In the genomic region with DNA sequence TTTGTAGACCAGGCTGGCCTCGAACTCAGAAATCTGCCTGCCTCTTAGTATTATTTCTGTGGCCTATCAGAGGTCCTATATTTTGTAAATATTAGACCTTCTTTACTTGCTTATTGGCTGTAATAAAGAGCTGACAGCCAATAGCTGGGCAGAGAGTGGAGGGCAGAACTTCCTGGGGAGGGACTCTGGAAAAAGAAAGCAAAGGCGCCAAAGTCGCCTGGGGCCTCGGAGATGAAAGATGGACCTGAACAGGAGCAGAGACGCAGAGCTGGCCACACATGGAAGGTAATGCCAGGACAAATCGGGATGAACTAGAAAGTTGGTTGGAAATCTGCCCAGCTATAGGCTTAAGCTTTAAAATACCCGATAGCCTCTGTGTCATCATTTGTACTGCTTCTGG, we compare ENCODE assay signal across 9 mouse cellular contexts. TPM values are rescaled to one million over a fixed set of nuclear protein-coding genes. Genes with fewer than 3 reads are reported as not detected.
DNase-seq lines count a peak whose midpoint lies in the region; ATAC-seq lines count a peak whose summit lies in the region.
"Had no signal": no experiment of that assay in that cellular context is flagged by ENCODE, and none has a peak within 500 bp of the region (broad histone marks: within the 10 kb centered on the region; RNA-seq: fewer than 3 reads in every experiment).

No protein-coding gene starts in this region.

- H3K4me1 ChIP-seq in intestine, embryonic 15.5 days (replicated peaks): no peaks in the 10 kb centered on the region
- no peaks in the 10 kb centered on the region for H3K4me1 ChIP-seq in midbrain, embryonic 15.5 days
- H3K4me1 ChIP-seq: hindbrain, embryonic 15.5 days had no signal

- 74% methylated on average over 7 of the region's 7 CpGs for WGBS in intestine, embryonic 15.5 days
- whole genome bisulfite sequencing in midbrain, embryonic 15.5 days: 80% methylated on average over 7 of the region's 7 CpGs

- DNase-seq in B cell, adult 2 months: peak; percentile 69 to 70
- DNase-seq in T-cell, adult 2 months (ENCODE audit: low spot score): peak; percentile 59
- peak; percentile 16 to 31 for DNase-seq in kidney, postnatal 4 days
- peak; percentile 73 for DNase-seq in naive thymus-derived CD4-positive, alpha-beta T cell, adult 2 months (ENCODE audit: low read depth)
- DNase-seq in right cerebral cortex, postnatal 25 days: no peak
- DNase-seq in right cerebral cortex, adult 2 months (ENCODE audit: low spot score in 2 of 2): no peak

- no peak for ATAC-seq in intestine, embryonic 15.5 days
- no peak for ATAC-seq in midbrain, embryonic 15.5 days (replicated peaks)

- H3K27me3 ChIP-seq in intestine, embryonic 15.5 days (replicated peaks): no peaks in the 10 kb centered on the region
- H3K27me3 ChIP-seq in midbrain, embryonic 15.5 days (replicated peaks): no peaks in the 10 kb centered on the region
- H3K27me3 ChIP-seq: hindbrain, embryonic 15.5 days had no signal

- no peak overlapping the region for H3K9ac ChIP-seq in intestine, embryonic 15.5 days
- no peak overlapping the region for H3K9ac ChIP-seq in midbrain, embryonic 15.5 days
- H3K9ac ChIP-seq: hindbrain, embryonic 15.5 days had no signal

- H3K4me3 ChIP-seq in intestine, embryonic 15.5 days (replicated peaks): no peak overlapping the region
- no peak overlapping the region for H3K4me3 ChIP-seq in midbrain, embryonic 15.5 days
- H3K4me3 ChIP-seq: hindbrain, embryonic 15.5 days had no signal

- H3K9me3 ChIP-seq in intestine, embryonic 15.5 days: no peaks in the 10 kb centered on the region
- no peaks in the 10 kb centered on the region for H3K9me3 ChIP-seq in midbrain, embryonic 15.5 days
- H3K9me3 ChIP-seq: hindbrain, embryonic 15.5 days had no signal

- no peak overlapping the region for H3K4me2 ChIP-seq in intestine, embryonic 15.5 days (replicated peaks)
- no peak overlapping the region for H3K4me2 ChIP-seq in midbrain, embryonic 15.5 days
- H3K4me2 ChIP-seq: hindbrain, embryonic 15.5 days had no signal

- no peaks in the 10 kb centered on the region for H3K36me3 ChIP-seq in intestine, embryonic 15.5 days
- H3K36me3 ChIP-seq in midbrain, embryonic 15.5 days (replicated peaks): no peaks in the 10 kb centered on the region
- H3K36me3 ChIP-seq: hindbrain, embryonic 15.5 days had no signal

- no peak overlapping the region for H3K27ac ChIP-seq in intestine, embryonic 15.5 days
- no peak overlapping the region for H3K27ac ChIP-seq in midbrain, embryonic 15.5 days
- H3K27ac ChIP-seq: hindbrain, embryonic 15.5 days had no signal

RNA-seq across cellular contexts. Expression of a gene that starts 32.2 kb away (rescaled TPM):
- 0.62 and 0.80 TPM in 2 replicates for polyA plus RNA-seq in intestine, embryonic 15.5 days (2015; fragmentation: Nextera tagmentation; extraction: Ambion mirVana)
- 0.08 and 0.11 TPM in 2 replicates for polyA plus RNA-seq in midbrain, embryonic 15.5 days (2015; fragmentation: Nextera tagmentation; extraction: Ambion mirVana)

RNA-seq across cellular contexts. Expression of a gene that starts 48.4 kb away (rescaled TPM):
- polyA plus RNA-seq in intestine, embryonic 15.5 days (2015; fragmentation: Nextera tagmentation; extraction: Ambion mirVana): 0.06 and 0.15 TPM in 2 replicates
- 0.18 TPM in 2 replicates for polyA plus RNA-seq in midbrain, embryonic 15.5 days (2015; fragmentation: Nextera tagmentation; extraction: Ambion mirVana)
- polyA plus RNA-seq: hindbrain, embryonic 15.5 days had no signal

Comparison
In these comparisons a context has a peak if more than half of its experiments do, and no peak if none do; other contexts are left out.
1. DNase-seq: peak in B cell, adult 2 months (2 of 2), T-cell, adult 2 months (single experiment), kidney, postnatal 4 days (2 of 2) and naive thymus-derived CD4-positive, alpha-beta T cell, adult 2 months (single experiment); none in right cerebral cortex, postnatal 25 days (single experiment) and right cerebral cortex, adult 2 months (0 of 2).